Mouse (Mus musculus) thymus, adult 2 months (tissue): Measurements from ENCODE around the gene Il27ra.

ENCODE experiments used
- CTCF ChIP-seq: fragments of 200-500 bp; IDR thresholded peaks from 2 replicates; pipeline ENCODE4 v1.5.1; 2012; ENCODE audit warnings: mild to moderate bottlenecking, control low read depth, low read length, moderate library complexity, borderline replicate concordance; ENCODE audit not compliant: control insufficient read depth, poor library complexity, insufficient read depth; ENCODE audit errors: extremely low read depth
- POLR2A ChIP-seq: fragments of 200-500 bp; IDR thresholded peaks from 2 replicates; pipeline ENCODE4 v1.6.1; 2012; ENCODE audit warnings: mild to moderate bottlenecking, low read length, control low read depth, moderate library complexity; ENCODE audit not compliant: control insufficient read depth, poor library complexity, insufficient read depth; ENCODE audit errors: extremely low read depth

- TF ChIP-seq CTCF (no peak), POLR2A (no peak)
Observed at GRCm38 (mm10) chr8:83990170-83990569, 52.2 kb downstream of the Il27ra start.
